ENCODE assay signal across 8 mouse cellular contexts in the genomic region with DNA sequence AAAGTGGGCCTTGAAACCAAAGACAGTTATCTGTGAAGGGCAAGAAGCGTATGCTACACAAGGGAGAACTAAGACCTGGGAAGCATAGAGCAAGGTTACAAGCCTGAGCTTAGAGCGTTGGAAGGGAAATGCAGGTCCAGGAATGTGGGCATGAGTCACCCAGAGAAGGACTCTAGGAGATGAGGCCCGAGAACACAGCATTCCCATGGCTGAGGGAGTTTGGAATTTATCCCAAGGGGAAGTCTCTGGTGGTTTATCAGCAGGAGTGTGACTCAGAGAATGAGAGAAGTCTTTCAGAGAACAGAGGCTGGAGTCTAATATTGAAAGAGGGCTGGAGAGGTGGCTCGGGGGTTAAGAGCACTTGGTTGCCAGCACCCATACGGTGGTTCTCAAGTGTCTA. TPM values are rescaled to one million over a fixed set of nuclear protein-coding genes. Genes with fewer than 3 reads are reported as not detected.
A peak's percentile ranks its signal among the peaks of the same experiment; 100 is the strongest.
DNase-seq lines count a peak whose midpoint lies in the region; ATAC-seq and TF ChIP-seq lines count a peak whose summit lies in the region.
"Had no signal": no experiment of that assay in that cellular context is flagged by ENCODE, and none has a peak within 500 bp of the region (broad histone marks: within the 10 kb centered on the region; RNA-seq: fewer than 3 reads in every experiment).

No protein-coding gene starts in this region.

- DNase-seq in adrenal gland, adult 2 months = peak; percentile 86
- peak; percentile 70 for DNase-seq in lung, postnatal 0 days (ENCODE audit: low spot score)
- no peak for DNase-seq in layer of hippocampus, adult 9-11 months
- DNase-seq in kidney, postnatal 36 days = no peak
- DNase-seq: layer of hippocampus, postnatal 36 days had no signal

- no peak overlapping the region for H3ac ChIP-seq in C2C12 (ENCODE audit: control insufficient read depth, insufficient read length, low read depth)

- TF ChIP-seq EP300 in lung, postnatal 0 days (IDR thresholded peaks at IDR 0.05) = peak; percentile 56; the same call in 1 of the 2 replicates

- no peak overlapping the region for H3K4me2 ChIP-seq in heart, embryonic 11.5 days
- no peak overlapping the region for H3K4me2 ChIP-seq in lung, postnatal 0 days (replicated peaks; ENCODE audit: low read depth, low read length)

- H3K79me3 ChIP-seq in C2C12 (ENCODE audit: low read depth) = no peaks in the 10 kb centered on the region

- 32% methylated on average over 5 of the region's 5 CpGs for WGBS in heart, embryonic 11.5 days (ENCODE audit: insufficient replicate concordance)
- 55% methylated on average over 5 of the region's 5 CpGs for WGBS in lung, postnatal 0 days

- H3K4me3 ChIP-seq in C2C12 (ENCODE audit: insufficient read depth, poor library complexity, severe bottlenecking) = no peak overlapping the region
- H3K4me3 ChIP-seq in heart, embryonic 11.5 days (ENCODE audit: low read depth, low read length) = no peak overlapping the region
- no peak overlapping the region for H3K4me3 ChIP-seq in lung, postnatal 0 days (ENCODE audit: low read depth, low read length)

- TF ChIP-seq CTCF in C2C12 (IDR thresholded peaks at IDR 0.05; ENCODE audit: control insufficient read depth, insufficient read depth, insufficient read length) = no peak
- TF ChIP-seq CTCF in lung, postnatal 0 days (IDR thresholded peaks at IDR 0.05) = no peak

- H3K36me3 ChIP-seq in C2C12 (ENCODE audit: control insufficient read depth, insufficient read depth) = no peaks in the 10 kb centered on the region
- no peaks in the 10 kb centered on the region for H3K36me3 ChIP-seq in heart, embryonic 11.5 days (ENCODE audit: control insufficient read depth, insufficient read depth, low read length)
- H3K36me3 ChIP-seq in lung, postnatal 0 days (ENCODE audit: insufficient read depth, low read length) = no peaks in the 10 kb centered on the region

- H3K79me2 ChIP-seq in C2C12 (ENCODE audit: control insufficient read depth, insufficient read depth) = no peaks in the 10 kb centered on the region

- no peaks in the 10 kb centered on the region for H3K27me3 ChIP-seq in C2C12 (ENCODE audit: control insufficient read depth, insufficient read depth, insufficient read length)
- H3K27me3 ChIP-seq in heart, embryonic 11.5 days (ENCODE audit: control insufficient read depth, insufficient read depth, low read length) = no peaks in the 10 kb centered on the region
- no peaks in the 10 kb centered on the region for H3K27me3 ChIP-seq in lung, postnatal 0 days (replicated peaks; ENCODE audit: insufficient read depth, low read length)

- no peak; the same call in 1 of the 2 replicates for ATAC-seq in heart, embryonic 11.5 days (replicated peaks; ENCODE audit: insufficient number of reproducible peaks, low FRiP score, low TSS enrichment)
- peak; percentile 80 for ATAC-seq in lung, postnatal 0 days
- ATAC-seq in monocyte, adult 5-6 weeks (replicated peaks; ENCODE audit: insufficient number of reproducible peaks, low FRiP score, low TSS enrichment, poor library complexity, severe bottlenecking) = no peak

- H3K9me3 ChIP-seq in heart, embryonic 11.5 days (replicated peaks; ENCODE audit: control insufficient read depth, low read length) = no peaks in the 10 kb centered on the region
- H3K9me3 ChIP-seq in lung, postnatal 0 days (ENCODE audit: low read length) = no peaks in the 10 kb centered on the region

- H3K9ac ChIP-seq in heart, embryonic 11.5 days (ENCODE audit: low read depth, low read length) = no peak overlapping the region
- no peak overlapping the region for H3K9ac ChIP-seq in lung, postnatal 0 days (replicated peaks; ENCODE audit: low read depth)

- H3K27ac ChIP-seq in heart, embryonic 11.5 days (ENCODE audit: low read depth, low read length) = peak overlapping the region; percentile 50
- no peak overlapping the region for H3K27ac ChIP-seq in lung, postnatal 0 days (ENCODE audit: low read length)

- H3K4me1 ChIP-seq in heart, embryonic 11.5 days (ENCODE audit: control insufficient read depth, insufficient read depth, low read length) = peaks cover 18% of the 10 kb centered on the region
- no peaks in the 10 kb centered on the region for H3K4me1 ChIP-seq in lung, postnatal 0 days (ENCODE audit: insufficient read depth, low read depth, low read length)

TF ChIP-seq in C2C12, 6 proteins besides CTCF, POLR2A, EP300 and RAD21:
- peak; percentile 74 for TF ChIP-seq MAX (IDR thresholded peaks at IDR 0.05)
- TF ChIP-seq FOSL1 (IDR thresholded peaks at IDR 0.05; ENCODE audit: insufficient read depth, low read length, poor library complexity, severe bottlenecking) = peak; percentile 70
- TF ChIP-seq MYOG (IDR thresholded peaks at IDR 0.05; ENCODE audit: control insufficient read depth, extremely low read depth, insufficient read length) = no peak

RNA-seq across cellular contexts. Expression of a gene that starts 6.3 kb away (rescaled TPM):
- polyA plus RNA-seq in C2C12 (2012; fragmentation: generic; extraction: Trizol) = 0.05 TPM
- total RNA-seq in adrenal gland, adult 2 months (2021) = 10 to 100 TPM; 20.3 to 23.5 TPM
- 6.3 and 8.4 TPM in 2 replicates for polyA plus RNA-seq in adrenal gland, adult 2 months (2012; rRNA removed)
- polyA plus RNA-seq in heart, embryonic 11.5 days (2014; fragmentation: Nextera tagmentation; extraction: Ambion mirVana) = 0.97 and 1.1 TPM in 2 replicates
- 0.07 TPM in 1 of 2 replicates, not detected in the other for polyA plus RNA-seq in lung, postnatal 0 days (2015; fragmentation: Nextera tagmentation; extraction: Ambion mirVana)
- not detected in 3 replicates for total RNA-seq in monocyte, adult 5-6 weeks (2017)

Comparison
In these comparisons a context has a peak if more than half of its experiments do, and no peak if none do; other contexts are left out.
1. DNase-seq: peak in adrenal gland, adult 2 months (single experiment) and lung, postnatal 0 days (single experiment); none in layer of hippocampus, adult 9-11 months (single experiment) and kidney, postnatal 36 days (0 of 2).